Mouse (Mus musculus) forebrain, embryonic 13.5 days (tissue): ENCODE data around the gene Shmt1. TPM values are rescaled to one million over a fixed set of nuclear protein-coding genes. Genes with fewer than 3 reads are reported as not detected.

Experiments
- ATAC-seq: fragments of 200-750 bp; cut with Nextera tagmentation; 2 replicates; pipeline ENCODE4 v1.8.0; 2017
- H3K27ac ChIP-seq: fragments of 300-500 bp; sonication (generic); 2 replicates; pipeline ENCODE4 v1.5.1; 2015; ENCODE audit warnings: inconsistent platforms, mild to moderate bottlenecking, moderate library complexity
- H3K27me3 ChIP-seq: fragments of 300-500 bp; sonication (generic); 2 replicates; pipeline ENCODE4 v1.6.1; 2015; ENCODE audit warnings: mild to moderate bottlenecking, inconsistent platforms
- H3K36me3 ChIP-seq: fragments of 300-500 bp; sonication (generic); 2 replicates; pipeline ENCODE4 v1.6.1; 2015; ENCODE audit warnings: mild to moderate bottlenecking, inconsistent platforms; ENCODE audit not compliant: poor library complexity, severe bottlenecking
- H3K4me1 ChIP-seq: fragments of 300-500 bp; sonication (generic); 2 replicates; pipeline ENCODE4 v1.6.1; 2015; ENCODE audit warnings: inconsistent platforms
- H3K4me2 ChIP-seq: fragments of 300-500 bp; sonication (generic); 2 replicates; pipeline ENCODE4 v1.6.1; 2015; ENCODE audit warnings: inconsistent platforms, mild to moderate bottlenecking, moderate library complexity
- H3K4me3 ChIP-seq: fragments of 300-500 bp; sonication (generic); 2 replicates; pipeline ENCODE4 v1.5.1; 2015; ENCODE audit warnings: mild to moderate bottlenecking, inconsistent platforms
- H3K9ac ChIP-seq: fragments of 300-500 bp; sonication (generic); 2 replicates; pipeline ENCODE4 v1.6.1; 2015; ENCODE audit warnings: mild to moderate bottlenecking, inconsistent platforms
- H3K9me3 ChIP-seq: fragments of 300-500 bp; sonication (generic); replicated peaks from 2 replicates; pipeline ENCODE4 v1.6.1; 2016; ENCODE audit warnings: inconsistent platforms
- WGBS: fragments of 180-500 bp; shearing (Covaris S2); methylation state at CpG from one replicate; pipeline ENCODE4 v1.1.7; 2015; 5-methylcytosine and 5-hydroxymethylcytosine counted together
- polyA plus RNA-seq: library from polyadenylated mRNA; unstranded; fragments of >200 nt; fragmentation: Nextera tagmentation; extraction: Ambion mirVana; gene quantifications from 2 replicates; pipeline ENCODE4 v1.2.1, GENCODE M21; 2015

Gene Shmt1
- polyA plus RNA-seq, 1 experiment from 2014 or later: 36.9 TPM

GRCm38 (mm10) chr11:60766969-60767368, 44.5 kb downstream of the Shmt1 start:
- ATAC-seq: no peak
- WGBS: 86% methylated on average over 4 of the region's 4 CpGs
- H3K4me2 ChIP-seq: no peak overlapping the region
- H3K36me3 ChIP-seq: peaks cover 6% of the 10 kb centered on the region; the same call in 1 of the 2 replicates
- H3K4me1 ChIP-seq: no peaks in the 10 kb centered on the region
- H3K27me3 ChIP-seq: no peaks in the 10 kb centered on the region
- no peak overlapping the region for H3K27ac ChIP-seq
- no peaks in the 10 kb centered on the region; the same call in 1 of the 2 replicates for H3K9me3 ChIP-seq
- H3K9ac ChIP-seq: no peak overlapping the region
- no peak overlapping the region for H3K4me3 ChIP-seq

- Histone ChIP-seq H3K36me3 (peaks cover 42% of the 10 kb centered on the region), H3K9me3 (no peaks in the 10 kb centered on the region; the same call in 1 of the 2 replicates), H3K4me2 (no peak overlapping the region), H3K27me3 (no peaks in the 10 kb centered on the region), H3K4me3 (no peak overlapping the region), H3K9ac (no peak overlapping the region), H3K4me1 (no peaks in the 10 kb centered on the region), H3K27ac (no peak overlapping the region)
- 89% methylated on average over 3 of the region's 3 CpGs for whole genome bisulfite sequencing
- ATAC-seq: no peak
These were observed 49.8 kb downstream of the Shmt1 start for GRCm38 (mm10) chr11:60761681-60762080.

- no peaks in the 10 kb centered on the region for H3K4me1 ChIP-seq
- no peak overlapping the region for H3K4me2 ChIP-seq
- H3K36me3 ChIP-seq: peaks cover 84% of the 10 kb centered on the region
- no peaks in the 10 kb centered on the region for H3K27me3 ChIP-seq
- no peak overlapping the region for H3K4me3 ChIP-seq
- no peak for ATAC-seq
- H3K9me3 ChIP-seq: no peaks in the 10 kb centered on the region
- no peak overlapping the region for H3K9ac ChIP-seq
- no peak overlapping the region for H3K27ac ChIP-seq
- 95% methylated on average over 7 of the region's 7 CpGs for WGBS
These were observed 55.9 kb downstream of the Shmt1 start for GRCm38 (mm10) chr11:60755570-60755969.

GRCm38 (mm10) chr11:60740321-60740720, 71.2 kb downstream of the Shmt1 start:
- no peak overlapping the region for H3K4me3 ChIP-seq
- WGBS: 79% methylated on average over 3 of the region's 3 CpGs
- H3K36me3 ChIP-seq: peaks cover 75% of the 10 kb centered on the region
- no peak overlapping the region for H3K9ac ChIP-seq
- no peak for ATAC-seq
- H3K27me3 ChIP-seq: no peaks in the 10 kb centered on the region
- no peaks in the 10 kb centered on the region for H3K4me1 ChIP-seq
- H3K9me3 ChIP-seq: no peaks in the 10 kb centered on the region
- no peak overlapping the region for H3K27ac ChIP-seq
- H3K4me2 ChIP-seq: no peak overlapping the region

Other genes starting within 250 kb of the Shmt1 start
- gene Llgl1, start 112.0 kb downstream of the Shmt1 start, polyA plus RNA-seq: 97.5 and 110 TPM in 2 replicates
- 64.2 and 72.5 TPM in 2 replicates for gene Flii, start 84.5 kb downstream of the Shmt1 start, polyA plus RNA-seq
- 16.1 and 17.8 TPM in 2 replicates for gene Mief2, start 83.3 kb downstream of the Shmt1 start, polyA plus RNA-seq
- gene Top3a, start 34.4 kb downstream of the Shmt1 start, polyA plus RNA-seq: 14.2 and 15.7 TPM in 2 replicates
- 5.6 and 6.5 TPM in 2 replicates for gene Smcr8, start 34.2 kb downstream of the Shmt1 start, polyA plus RNA-seq
- gene Dhrs7b, start 18.9 kb upstream of the Shmt1 start, polyA plus RNA-seq: 28.6 and 29.0 TPM in 2 replicates
- 58.7 and 65.7 TPM in 2 replicates for gene Tmem11, start 67.6 kb upstream of the Shmt1 start, polyA plus RNA-seq
- gene Natd1, start 103.0 kb upstream of the Shmt1 start, polyA plus RNA-seq: 27.3 and 33.7 TPM in 2 replicates
- gene Map2k3, start 120.3 kb upstream of the Shmt1 start, polyA plus RNA-seq: 33.9 and 36.1 TPM in 2 replicates
- gene Kcnj12, start 210.8 kb upstream of the Shmt1 start, polyA plus RNA-seq: 0.28 and 0.39 TPM in 2 replicates